Mouse (Mus musculus): Measurements from ENCODE around the gene Tmem51.

DNA sequence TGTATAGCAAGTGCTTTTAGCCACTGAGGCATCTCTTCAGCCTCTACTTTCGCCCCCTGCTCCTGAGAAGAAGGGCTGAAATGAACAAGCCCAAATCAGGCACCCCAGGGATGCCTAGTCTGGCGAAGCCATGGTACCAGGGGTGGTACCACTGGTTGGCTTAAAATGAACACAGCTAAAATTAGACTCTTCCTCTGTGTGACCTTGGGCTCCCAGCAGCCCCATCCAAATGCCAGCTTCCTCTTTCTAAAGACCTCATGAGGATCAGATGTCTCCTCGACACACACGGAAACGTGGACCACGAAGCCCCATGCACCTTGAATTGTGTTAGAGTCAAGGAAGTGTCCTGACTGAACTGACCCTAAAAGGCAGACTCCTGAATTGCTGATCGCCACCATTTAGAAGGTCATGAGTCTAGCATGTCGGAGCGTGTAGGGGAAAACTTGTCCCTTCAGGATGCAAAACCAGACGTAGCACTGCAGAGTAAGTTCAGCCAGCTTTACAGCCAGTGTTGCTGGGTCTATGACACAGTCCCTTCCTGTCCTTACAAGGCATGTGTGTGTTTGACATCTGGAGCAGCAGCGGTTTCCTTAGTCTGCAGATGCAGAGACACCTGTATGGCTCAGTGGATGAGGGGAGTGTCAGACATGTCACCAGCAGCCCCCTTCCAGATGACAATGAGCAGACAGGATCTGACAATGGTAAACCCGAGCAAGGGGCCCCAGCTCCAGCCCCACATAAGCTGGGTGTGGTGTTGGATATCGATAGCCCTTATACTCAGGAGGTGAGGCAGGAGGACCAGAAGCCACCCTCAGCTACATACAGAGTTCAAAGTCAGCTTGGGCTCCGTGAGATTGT is 4.2 kb downstream of the Tmem51 start:
- TF ChIP-seq POLR2A (IDR thresholded peaks at IDR 0.05; ENCODE audit: borderline replicate concordance, insufficient read depth, low read length) (no peak), CTCF (IDR thresholded peaks at IDR 0.05; ENCODE audit: borderline replicate concordance, insufficient read depth, low read depth, low read length) (no peak)
